Mouse (Mus musculus) monocyte, adult 2 months (primary cell): ENCODE measurements around the gene Ascl4.

Source experiments
- DNase-seq, 2 experiments: peaks; one replicate each; pipeline ENCODE4 v3.0.0; 2022; ENCODE audit warnings: low spot score in 2 of 2, low read depth in 1 of 2

Ascl4 gene

GRCm38 (mm10) chr10:85968731-85969130 lies 41.2 kb downstream of the Ascl4 start:
- no peak for DNase-seq

GRCm38 (mm10) chr10:85969894-85970620 lies 42.6 kb downstream of the Ascl4 start:
- DNase-seq = no peak

GRCm38 (mm10) chr10:85971826-85972225 lies 44.3 kb downstream of the Ascl4 start:
- no peak for DNase-seq

GRCm38 (mm10) chr10:85972915-85973314 lies 45.4 kb downstream of the Ascl4 start:
- DNase-seq = no peak

- no peak for DNase-seq
Measured at GRCm38 (mm10) chr10:85989412-85990115, 62.1 kb downstream of the Ascl4 start.

- no peak for DNase-seq
Measured at GRCm38 (mm10) chr10:85992412-85992811, 64.9 kb downstream of the Ascl4 start.

- no peak for DNase-seq
Measured at GRCm38 (mm10) chr10:85993836-85994235, 66.4 kb downstream of the Ascl4 start.

- no peak for DNase-seq
Measured at GRCm38 (mm10) chr10:85994543-85995104, 67.1 kb downstream of the Ascl4 start.
